Mouse (Mus musculus): ENCODE measurements around the gene Flywch1. TPM values are rescaled to one million over a fixed set of nuclear protein-coding genes. Genes with fewer than 3 reads are reported as not detected.

Gene Flywch1
- polyA plus RNA-seq, 1 experiment = 36.1 TPM

DNA sequence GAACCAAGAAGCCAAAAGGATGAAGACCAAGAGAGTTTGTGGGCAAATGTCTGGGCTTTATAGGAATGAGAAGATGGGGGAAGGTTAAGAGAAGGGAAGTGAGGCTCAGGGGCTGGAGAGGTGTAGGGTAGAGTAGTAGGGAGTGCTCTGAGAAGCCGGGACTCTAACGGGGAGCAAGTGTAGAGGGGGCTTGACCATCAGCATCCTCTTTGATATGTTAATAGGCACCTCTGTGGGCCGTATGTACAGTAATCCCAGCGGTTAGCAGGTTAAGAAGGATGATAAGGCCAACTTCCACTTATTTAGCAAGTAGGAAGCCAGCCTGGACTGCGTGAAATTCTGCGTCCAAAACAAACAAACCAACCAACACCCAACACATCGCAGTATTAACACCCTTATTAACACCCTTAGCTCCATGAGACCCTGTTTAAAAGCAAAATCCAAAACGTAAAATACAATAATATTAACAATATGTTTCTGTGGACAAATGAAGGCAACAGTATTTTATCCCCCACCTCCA, 18.4 kb upstream of the Flywch1 start:
- no peak for TF ChIP-seq GATA1 (IDR thresholded peaks at IDR 0.05; ENCODE audit: low read length)

DNA sequence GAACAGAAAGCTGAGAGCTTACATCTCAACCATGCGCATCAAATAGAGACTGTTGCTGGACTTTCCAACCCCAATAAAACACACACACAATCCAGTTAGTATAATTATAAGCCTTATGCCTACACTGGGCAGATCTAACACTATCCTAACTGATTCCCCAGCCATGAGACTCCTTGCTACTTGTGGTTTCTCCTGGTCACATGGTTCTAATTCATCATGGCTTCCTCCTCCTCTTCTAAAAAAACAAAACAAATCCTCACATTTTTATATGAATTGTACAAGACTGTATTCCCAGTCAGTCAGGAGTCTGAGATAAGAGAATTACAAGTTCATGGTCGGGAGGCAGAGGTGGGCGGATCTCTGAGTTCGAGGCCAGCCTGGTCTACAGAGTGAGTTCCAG, 17.6 kb upstream of the Flywch1 start:
- no peak for TF ChIP-seq GATA1 (IDR thresholded peaks at IDR 0.05; ENCODE audit: low read length)

DNA sequence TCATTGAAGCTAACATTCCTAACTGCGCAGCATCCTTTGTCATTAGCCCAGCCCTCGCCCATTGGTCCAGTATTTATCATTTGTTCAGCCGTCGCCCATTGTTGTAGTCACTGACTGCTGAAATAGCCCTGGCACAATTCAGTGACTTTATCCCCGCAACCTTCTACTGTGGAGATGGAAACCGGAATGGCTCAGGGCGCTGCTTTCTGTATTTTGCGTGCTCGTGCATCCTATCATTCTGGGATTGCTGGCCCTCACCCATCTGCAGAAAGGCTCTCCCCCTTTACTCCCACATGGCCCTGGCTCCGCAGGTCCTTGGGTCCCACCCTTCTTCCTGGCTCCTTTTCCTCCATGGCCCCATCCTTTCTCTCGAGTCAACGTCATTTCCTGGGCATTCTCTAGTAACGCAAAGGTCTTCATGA, 15.1 kb upstream of the Flywch1 start:
- TF ChIP-seq GATA1 (IDR thresholded peaks at IDR 0.05; ENCODE audit: low read length) = no peak

DNA sequence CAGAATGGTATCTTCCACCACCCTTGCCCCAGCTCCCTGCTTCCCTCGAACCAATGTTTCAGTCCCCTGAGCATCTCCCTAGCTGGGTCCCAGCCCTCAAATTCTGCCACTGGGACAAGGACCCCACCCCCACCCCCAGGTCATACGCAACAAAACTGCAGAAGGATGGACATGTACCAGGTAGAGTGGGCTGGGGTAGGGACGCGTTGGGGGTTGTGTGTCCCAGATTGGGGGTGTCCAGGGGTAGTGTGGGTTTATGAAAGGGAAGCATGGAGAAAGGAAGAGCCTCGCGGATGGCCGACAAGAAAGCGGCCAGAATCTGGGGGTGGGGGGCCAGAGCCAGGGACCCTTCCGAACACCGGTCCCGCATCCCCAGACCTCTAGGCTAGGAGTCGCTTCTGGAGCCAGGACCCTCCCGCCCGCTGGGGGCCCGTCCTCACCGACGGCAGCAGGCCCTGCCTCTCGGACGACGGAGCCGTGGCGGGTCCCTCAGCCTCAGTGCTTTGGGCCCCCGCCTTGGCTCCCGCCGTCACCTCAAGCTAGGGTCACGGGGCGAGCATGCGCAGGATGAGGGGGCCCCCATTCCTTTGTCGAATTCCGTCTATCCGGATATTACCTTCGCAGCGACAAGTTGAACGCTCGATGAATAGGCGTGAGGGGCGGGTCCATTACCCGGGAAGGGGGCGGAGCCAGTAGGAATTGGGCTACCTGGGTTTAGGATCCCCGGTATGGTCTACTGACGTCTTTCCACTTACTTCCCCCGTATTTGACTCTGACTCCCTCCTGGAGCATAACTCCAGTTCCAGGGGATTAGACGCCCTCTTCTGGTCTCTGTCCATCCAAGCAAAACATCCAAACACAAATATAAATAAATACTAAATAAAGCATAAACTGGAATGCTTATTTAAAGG, 14.4 kb upstream of the Flywch1 start, which contains the start of gene Flywch2:
Gene Flywch2, minus strand, starts transcription at position 521 of the 911 bp plus-strand sequence.
- TF ChIP-seq GATA1 (IDR thresholded peaks at IDR 0.05; ENCODE audit: low read length) = no peak

DNA sequence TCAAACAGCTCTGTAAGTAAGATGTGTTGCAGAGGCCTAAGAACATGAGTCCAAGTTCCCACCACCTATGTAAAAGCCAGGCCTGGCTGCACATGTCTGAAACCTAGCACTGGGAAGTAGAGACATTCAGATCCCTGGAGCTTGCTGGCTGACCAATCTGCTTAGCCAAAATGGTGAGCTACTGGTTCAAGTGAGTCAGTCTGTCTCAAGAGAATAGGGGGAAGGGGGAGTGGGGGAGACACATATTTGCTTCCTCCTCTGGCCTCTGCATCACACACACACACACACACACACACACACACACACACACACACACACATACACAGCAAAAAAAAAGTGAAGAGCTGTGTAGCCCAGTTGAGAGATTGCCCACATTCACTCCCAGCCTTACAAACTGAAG, 11.9 kb upstream of the Flywch1 start:
- TF ChIP-seq GATA1 (IDR thresholded peaks at IDR 0.05; ENCODE audit: low read length) = no peak

DNA sequence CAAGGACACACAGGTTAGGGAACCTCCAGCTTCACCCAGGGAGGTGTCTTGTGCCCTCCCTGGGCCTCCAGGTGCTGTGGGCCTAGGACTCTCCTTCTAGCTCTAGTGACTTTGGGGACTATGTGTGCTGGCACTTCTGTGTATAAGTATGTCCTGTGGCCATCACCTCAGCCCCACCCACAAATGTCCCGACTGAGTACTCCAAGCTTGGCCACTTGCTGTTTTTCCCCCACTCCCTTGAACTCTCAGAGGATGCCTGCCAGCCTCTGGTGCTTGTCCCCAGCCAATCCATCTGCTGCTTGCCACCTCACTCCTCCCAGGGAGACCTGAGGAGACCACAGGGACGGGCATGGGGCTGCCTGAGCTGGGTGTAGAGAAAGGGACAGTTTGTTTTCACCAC, 7.0 kb upstream of the Flywch1 start:
- TF ChIP-seq GATA1 (IDR thresholded peaks at IDR 0.05; ENCODE audit: low read length) = no peak

DNA sequence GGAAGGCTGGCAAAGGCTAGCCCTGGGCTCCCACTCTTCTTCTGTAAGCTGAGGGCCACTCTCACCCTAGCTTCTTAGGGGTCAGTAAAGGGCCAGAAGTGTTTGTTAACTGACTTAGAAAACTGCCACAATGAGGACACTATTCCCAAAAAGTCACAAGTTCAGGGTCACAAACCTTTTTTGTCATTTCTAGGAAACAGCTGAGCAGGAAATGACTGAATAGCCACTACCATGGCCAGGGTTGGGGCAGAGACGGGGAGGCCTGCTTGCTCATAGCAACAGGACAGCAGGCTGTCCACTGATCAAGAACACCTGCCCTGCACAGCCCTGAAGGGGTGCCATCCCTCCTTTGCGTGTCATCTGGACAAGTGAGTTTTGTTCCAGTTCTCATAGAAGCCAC, 5.7 kb upstream of the Flywch1 start:
- TF ChIP-seq GATA1 (IDR thresholded peaks at IDR 0.05; ENCODE audit: low read length) = no peak

DNA sequence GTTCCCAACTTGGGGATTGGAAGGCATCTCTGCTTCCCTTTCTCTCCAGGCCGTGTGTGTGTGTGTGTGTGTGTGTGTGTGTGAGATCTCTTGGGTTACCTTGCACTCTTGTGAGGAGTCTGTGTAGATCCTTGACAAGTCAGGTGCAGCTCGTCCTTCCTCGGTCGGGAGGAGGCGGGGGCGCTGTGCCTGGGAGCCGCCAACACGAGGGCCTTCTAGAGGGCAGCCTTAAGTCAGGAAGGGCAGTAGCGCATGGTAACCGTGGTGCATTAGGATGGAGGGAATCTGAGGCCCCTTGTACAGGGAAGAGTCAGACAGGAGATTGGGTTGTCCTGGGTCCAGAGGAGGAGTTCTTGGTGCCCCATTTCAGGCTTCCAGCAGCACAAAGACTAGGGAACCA, 4.8 kb upstream of the Flywch1 start:
- no peak for TF ChIP-seq GATA1 (IDR thresholded peaks at IDR 0.05; ENCODE audit: low read length)

DNA sequence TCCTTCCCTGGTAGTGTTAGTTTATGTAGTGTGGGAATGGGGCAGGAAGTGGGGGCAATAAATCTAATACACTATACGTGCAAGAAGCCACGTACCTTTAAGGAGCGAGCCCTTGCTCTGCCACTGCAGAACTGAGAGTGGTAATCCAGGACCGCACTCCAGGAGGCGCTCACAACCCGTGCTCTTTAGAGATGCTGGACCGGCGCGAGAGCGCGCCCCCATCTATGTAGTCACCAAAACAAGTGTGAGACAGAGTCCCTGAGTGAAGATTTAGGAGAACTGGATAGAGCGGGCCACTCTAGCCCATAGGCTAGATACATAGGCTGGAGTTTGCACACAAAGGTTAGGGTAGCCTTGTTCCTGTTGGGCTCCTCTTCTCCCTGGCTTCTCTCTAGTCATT, 2.7 kb upstream of the Flywch1 start:
- no peak for TF ChIP-seq GATA1 (IDR thresholded peaks at IDR 0.05; ENCODE audit: low read length)

DNA sequence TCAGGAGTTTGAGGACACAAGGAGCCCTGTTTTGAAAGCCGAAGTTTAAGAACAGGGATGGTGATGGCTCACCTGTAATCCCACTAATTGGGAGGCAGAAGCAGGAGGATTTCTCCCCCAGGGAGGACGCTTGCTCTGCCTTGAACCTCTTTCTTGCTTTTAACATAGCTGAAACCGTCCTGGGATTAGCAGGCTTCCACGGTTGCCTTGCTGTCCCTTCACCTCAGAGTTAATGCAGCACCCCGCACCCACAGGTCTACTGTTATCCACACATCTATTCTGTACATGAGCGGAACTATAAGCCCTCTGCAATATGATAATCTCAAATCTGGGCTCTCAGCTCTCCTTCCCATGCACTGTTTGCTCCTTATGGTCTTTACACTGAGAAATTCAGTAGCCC, 2.3 kb upstream of the Flywch1 start:
- no peak for TF ChIP-seq GATA1 (IDR thresholded peaks at IDR 0.05; ENCODE audit: low read length)

DNA sequence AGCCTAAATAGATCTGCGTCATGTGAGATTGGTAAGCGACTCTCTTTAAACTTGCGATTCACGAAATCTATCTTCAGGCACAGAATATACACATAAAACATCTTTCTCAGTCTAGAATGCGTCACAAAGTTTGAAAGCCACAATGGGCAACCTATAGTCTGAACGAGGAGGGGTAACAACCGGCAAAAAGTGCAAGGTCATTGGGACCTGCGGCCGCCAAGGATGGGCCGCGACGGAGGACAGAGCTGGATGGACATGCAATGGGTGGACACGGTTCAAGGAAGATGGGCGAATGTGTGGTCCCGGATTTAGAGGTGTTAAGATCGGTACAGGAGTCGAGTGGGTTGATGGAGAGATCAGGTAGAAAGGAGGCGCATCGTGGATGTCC, 512 bp downstream of the Flywch1 start:
- no peak for TF ChIP-seq GATA1 (IDR thresholded peaks at IDR 0.05; ENCODE audit: low read length)

DNA sequence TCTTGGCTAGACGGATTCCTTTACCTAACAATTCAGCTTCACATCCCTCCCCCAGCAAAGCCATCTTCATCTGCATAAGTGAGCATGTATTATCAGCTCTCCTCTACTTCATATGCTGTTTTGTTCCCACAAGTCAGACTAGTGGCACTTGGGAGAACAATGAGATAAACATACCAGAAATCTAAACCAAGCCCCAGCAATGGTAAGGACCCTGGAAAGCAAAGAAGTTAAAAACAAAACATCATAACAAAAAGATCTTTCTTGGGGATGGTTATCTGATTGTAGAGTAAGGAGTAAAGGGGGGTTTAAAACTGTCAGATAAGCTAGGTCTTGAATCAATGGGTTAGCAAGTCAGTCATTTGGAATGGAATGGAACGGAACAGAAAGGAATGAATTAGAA, 909 bp downstream of the Flywch1 start:
- no peak for TF ChIP-seq GATA1 (IDR thresholded peaks at IDR 0.05; ENCODE audit: low read length)

DNA sequence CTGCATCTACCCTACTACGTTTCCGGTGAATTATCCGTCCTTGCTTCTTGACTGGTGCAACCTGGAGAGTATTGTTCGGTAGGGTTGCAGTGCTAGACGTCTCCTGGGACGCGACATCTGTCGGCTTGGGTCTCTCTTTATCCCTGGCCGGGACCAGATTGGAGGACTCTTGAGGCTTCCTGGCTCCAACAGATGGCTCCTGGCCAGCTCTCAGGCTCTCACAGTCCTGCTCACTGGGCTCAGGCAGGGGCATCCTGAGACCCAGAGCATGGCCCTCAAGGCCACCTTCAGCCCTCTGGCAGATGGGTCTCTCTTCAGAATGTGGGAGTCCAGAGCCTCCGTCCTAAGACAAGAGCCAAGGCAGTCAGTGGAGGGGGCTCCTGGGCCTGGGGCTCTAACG, 8.4 kb downstream of the Flywch1 start:
- TF ChIP-seq GATA1 (IDR thresholded peaks at IDR 0.05; ENCODE audit: low read length) = no peak

DNA sequence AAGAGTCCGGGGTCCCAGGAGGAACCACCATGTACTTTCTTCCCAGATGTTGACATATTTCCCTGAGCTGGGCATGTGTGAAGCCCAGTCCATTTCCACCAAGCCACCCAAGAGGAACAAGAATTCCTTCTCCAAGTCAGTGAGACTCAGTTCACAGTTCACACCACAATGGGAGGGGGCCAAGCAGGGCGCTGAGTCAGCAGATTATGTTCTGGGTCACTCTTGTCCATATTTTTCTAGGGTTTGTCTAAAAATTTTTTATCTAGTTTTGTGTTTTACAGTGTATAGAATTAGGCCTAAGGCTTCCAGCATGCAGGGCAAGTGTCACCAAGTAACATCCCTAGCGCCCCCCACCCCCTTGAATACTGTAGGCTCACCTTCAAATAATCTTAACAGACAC, 10.2 kb downstream of the Flywch1 start:
- TF ChIP-seq GATA1 (IDR thresholded peaks at IDR 0.05; ENCODE audit: low read length) = no peak

DNA sequence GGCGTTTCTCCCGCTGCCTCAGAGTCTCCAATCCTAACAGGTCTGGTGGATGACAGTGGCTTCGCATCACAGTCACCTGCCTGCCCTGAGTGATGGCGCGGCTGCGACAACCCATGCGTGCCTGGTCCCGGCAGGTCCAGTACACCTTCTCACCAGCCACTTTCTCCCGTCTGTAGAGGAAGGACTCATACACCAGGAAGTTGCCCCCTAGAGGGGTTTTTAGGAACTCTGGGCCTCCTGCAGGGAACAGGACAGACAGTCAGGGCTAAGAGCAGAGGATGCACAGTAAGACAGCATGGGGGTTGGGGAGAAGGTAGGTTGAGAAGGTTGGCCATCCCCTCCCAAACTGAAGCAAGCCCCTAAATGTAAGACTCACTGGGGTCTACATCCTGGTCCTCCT, 11.2 kb downstream of the Flywch1 start:
- no peak for TF ChIP-seq GATA1 (IDR thresholded peaks at IDR 0.05; ENCODE audit: low read length)

DNA sequence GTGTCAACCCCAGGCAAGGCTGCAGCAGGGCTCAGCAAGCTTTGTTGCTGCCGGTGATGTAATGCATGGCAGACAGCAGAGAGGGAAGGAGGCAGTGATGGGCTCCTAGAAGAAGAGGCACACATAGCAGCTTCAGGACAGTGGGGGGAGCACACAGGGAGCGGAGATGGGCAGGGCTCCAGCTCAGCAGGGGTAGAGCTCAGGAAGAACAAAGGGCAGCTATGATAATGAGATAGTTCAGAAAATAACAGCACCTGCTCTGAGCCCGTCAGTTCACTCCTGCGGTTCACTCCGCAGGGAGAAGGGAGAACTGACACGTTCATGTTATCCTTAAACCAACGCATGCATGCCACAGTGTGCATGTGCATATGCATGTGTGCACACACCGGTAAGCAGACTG, 12.6 kb downstream of the Flywch1 start:
- no peak for TF ChIP-seq GATA1 (IDR thresholded peaks at IDR 0.05; ENCODE audit: low read length)

DNA sequence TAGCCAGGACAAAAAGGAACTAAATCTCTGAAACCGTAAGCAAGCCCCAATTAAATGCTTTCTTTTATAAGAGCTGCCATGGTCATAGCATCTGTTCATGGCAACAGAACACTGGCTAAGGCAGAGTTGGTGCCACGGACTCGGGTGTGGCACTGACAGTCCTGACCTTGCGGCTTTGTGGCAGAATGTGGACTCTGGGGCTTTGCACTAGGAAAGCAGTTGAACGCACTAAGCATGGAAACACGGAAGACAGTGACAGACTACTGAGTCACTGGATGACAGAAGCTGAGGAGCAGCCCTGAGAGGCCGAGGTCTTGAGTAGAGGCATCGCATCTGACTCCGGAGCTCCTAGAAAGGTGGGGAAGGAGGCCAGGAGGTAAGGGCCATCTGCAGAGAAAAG, 13.8 kb downstream of the Flywch1 start:
- TF ChIP-seq GATA1 (IDR thresholded peaks at IDR 0.05; ENCODE audit: low read length) = no peak

Data from G1E-ER4 (cell line).